Mouse (Mus musculus) hindbrain, postnatal 0 days (tissue): ENCODE measurements around the gene Klhl36. TPM values are rescaled to one million over a fixed set of nuclear protein-coding genes. Genes with fewer than 3 reads are reported as not detected.

Experiments
- ATAC-seq: fragments of 200-750 bp; cut with Nextera tagmentation; 2 replicates; pipeline ENCODE4 v1.8.0; 2017; ENCODE audit warnings: mild to moderate bottlenecking, moderate TSS enrichment, moderate library complexity
- DNase-seq: peaks from one replicate; pipeline ENCODE4 v3.0.0-alpha.2; 2015; ENCODE audit warnings: low spot score
- H3K27ac ChIP-seq: fragments of 300-500 bp; sonication (generic); 2 replicates; pipeline ENCODE4 v1.5.1; 2014; ENCODE audit warnings: mild to moderate bottlenecking
- H3K27me3 ChIP-seq: fragments of 300-500 bp; sonication (generic); 2 replicates; pipeline ENCODE4 v1.6.1; 2014; ENCODE audit warnings: low read length, mixed read lengths; ENCODE audit not compliant: insufficient read depth
- H3K36me3 ChIP-seq: fragments of 300-500 bp; sonication (generic); 2 replicates; pipeline ENCODE4 v1.6.1; 2014; ENCODE audit warnings: low read length, mixed read lengths; ENCODE audit not compliant: insufficient read depth
- H3K4me1 ChIP-seq: fragments of 300-500 bp; sonication (generic); 2 replicates; pipeline ENCODE4 v1.6.1; 2014; ENCODE audit warnings: antibody characterized with exemption, low read length, mixed read lengths; ENCODE audit not compliant: insufficient read depth
- H3K4me2 ChIP-seq: fragments of 300-500 bp; sonication (generic); 2 replicates; pipeline ENCODE4 v1.6.1; 2014; ENCODE audit warnings: low read depth, mild to moderate bottlenecking, low read length, moderate library complexity, mixed read lengths
- H3K4me3 ChIP-seq: fragments of 300-500 bp; sonication (generic); 2 replicates; pipeline ENCODE4 v1.5.1; 2014; ENCODE audit warnings: low read length
- H3K9ac ChIP-seq: fragments of 300-500 bp; sonication (generic); replicated peaks from 2 replicates; pipeline ENCODE4 v1.6.1; 2014; ENCODE audit warnings: mild to moderate bottlenecking, low read length, moderate library complexity, mixed read lengths
- H3K9me3 ChIP-seq: fragments of 300-500 bp; sonication (generic); 2 replicates; pipeline ENCODE4 v1.6.1; 2016; ENCODE audit warnings: low read length, mixed read lengths
- CTCF ChIP-seq: IDR thresholded peaks from 2 replicates; pipeline ENCODE4 v1.5.1; 2016; ENCODE audit warnings: antibody characterized with exemption, control low read depth, low read depth
- WGBS: fragments of 180-500 bp; shearing (Covaris S2); extraction: QIAGEN DNeasy Blood & Tissue Kit; methylation state at CpG from one replicate; pipeline ENCODE4 v1.1.7; 2014; 5-methylcytosine and 5-hydroxymethylcytosine counted together
- polyA plus RNA-seq: library from polyadenylated mRNA; unstranded; fragments of >200 nt; fragmentation: Nextera tagmentation; extraction: Ambion mirVana; gene quantifications from 2 replicates; pipeline ENCODE4 v1.2.1, GENCODE M21; 2015
- total RNA-seq: library from RNA; depleted of rRNA; stranded (reverse); fragments of >200 nt; gene quantifications from 2 replicates; pipeline ENCODE4 v1.2.3, GENCODE M21; 2014

The Klhl36 gene
- total and polyA plus RNA-seq, 2 experiments from 2014 or later = 22.0 to 37.3 TPM

- no peaks in the 10 kb centered on the region for H3K27me3 ChIP-seq
- under 1% methylated on average over 81 of the region's 97 CpGs for WGBS
These were observed 48.6 kb downstream of the Klhl36 start, which contains the start of gene Gm20388 for GRCm38 (mm10) chr8:119910547-119911257. Gm20388 (plus strand) TSS chr8:119910841.

GRCm38 (mm10) chr8:119911258-119911962, 49.3 kb downstream of the Klhl36 start:
- H3K4me2 ChIP-seq = peak overlapping the region; percentile 87
- H3K4me3 ChIP-seq = peak overlapping the region; percentile 77
- ATAC-seq (peak; percentile 68), DNase-seq (no peak)
- H3K9me3 ChIP-seq = no peaks in the 10 kb centered on the region
- TF ChIP-seq CTCF = no peak
- peak overlapping the region; percentile 78 for H3K9ac ChIP-seq
- H3K36me3 ChIP-seq = no peaks in the 10 kb centered on the region
- H3K4me1 ChIP-seq = peaks cover 25% of the 10 kb centered on the region
- WGBS = under 1% methylated on average over 30 of the region's 30 CpGs
- no peaks in the 10 kb centered on the region for H3K27me3 ChIP-seq
- H3K27ac ChIP-seq = peak overlapping the region; percentile 94

More at GRCm38 (mm10) chr8:119910547-119911257, 48.6 kb downstream of the Klhl36 start, which contains the start of gene Gm20388:
- Histone ChIP-seq H3K9ac (peak within 1 kb of the TSS; percentile 78), H3K27ac (peak within 1 kb of the TSS; percentile 94), H3K36me3 (no peaks in the 10 kb centered on the region), H3K4me3 (peak within 1 kb of the TSS; percentile 77), H3K4me1 (peaks cover 25% of the 10 kb centered on the region), H3K4me2 (peak within 1 kb of the TSS; percentile 87), H3K9me3 (no peaks in the 10 kb centered on the region)
- ATAC-seq (peak; percentile 97), DNase-seq (peak; percentile 94)
- no peak for TF ChIP-seq CTCF

- 38% methylated on average over 6 of the region's 6 CpGs for WGBS
- Histone ChIP-seq H3K4me1 (peaks cover 25% of the 10 kb centered on the region), H3K4me2 (peak overlapping the region; percentile 87), H3K9ac (no peak overlapping the region), H3K27me3 (no peaks in the 10 kb centered on the region), H3K9me3 (no peaks in the 10 kb centered on the region), H3K36me3 (no peaks in the 10 kb centered on the region), H3K27ac (no peak overlapping the region), H3K4me3 (peak overlapping the region; percentile 77; the same call in 1 of the 2 replicates)
- no peak for TF ChIP-seq CTCF
- DNase-seq = no peak
- ATAC-seq = no peak
These were observed 50.6 kb downstream of the Klhl36 start for GRCm38 (mm10) chr8:119912643-119913042.

GRCm38 (mm10) chr8:119913181-119913580, 51.1 kb downstream of the Klhl36 start:
- Histone ChIP-seq H3K36me3 (no peaks in the 10 kb centered on the region), H3K27ac (no peak overlapping the region), H3K9me3 (no peaks in the 10 kb centered on the region), H3K27me3 (no peaks in the 10 kb centered on the region), H3K9ac (no peak overlapping the region), H3K4me1 (peaks cover 25% of the 10 kb centered on the region), H3K4me2 (peak overlapping the region; percentile 87; the same call in 1 of the 2 replicates), H3K4me3 (no peak overlapping the region)
- 79% methylated on average over 3 of the region's 3 CpGs for WGBS
- ATAC-seq (no peak), DNase-seq (no peak)
- no peak for TF ChIP-seq CTCF

- no peak for ATAC-seq
These were observed 52.1 kb downstream of the Klhl36 start for GRCm38 (mm10) chr8:119914161-119914560.

GRCm38 (mm10) chr8:119915298-119915697, 53.2 kb downstream of the Klhl36 start:
- Histone ChIP-seq H3K27ac (no peak overlapping the region), H3K9ac (no peak overlapping the region), H3K36me3 (no peaks in the 10 kb centered on the region), H3K4me3 (no peak overlapping the region), H3K9me3 (no peaks in the 10 kb centered on the region), H3K4me2 (no peak overlapping the region), H3K4me1 (peaks cover 21% of the 10 kb centered on the region), H3K27me3 (no peaks in the 10 kb centered on the region)
- TF ChIP-seq CTCF = no peak
- DNase-seq (no peak), ATAC-seq (no peak)
- 90% methylated on average over 4 of the region's 4 CpGs for WGBS

More at GRCm38 (mm10) chr8:119914161-119914560, 52.1 kb downstream of the Klhl36 start:
- Histone ChIP-seq H3K36me3 (no peaks in the 10 kb centered on the region), H3K4me3 (no peak overlapping the region), H3K9ac (no peak overlapping the region), H3K27me3 (no peaks in the 10 kb centered on the region), H3K9me3 (no peaks in the 10 kb centered on the region), H3K4me2 (no peak overlapping the region), H3K27ac (no peak overlapping the region), H3K4me1 (peaks cover 25% of the 10 kb centered on the region)
- TF ChIP-seq CTCF = no peak
- WGBS = 45% methylated on average over 2 of the region's 2 CpGs
- DNase-seq = no peak
